Mouse (Mus musculus): Measurements from ENCODE around the gene Nup214. TPM values are rescaled to one million over a fixed set of nuclear protein-coding genes. Genes with fewer than 3 reads are reported as not detected.

Gene Nup214
- polyA plus RNA-seq, 1 experiment from 2014 or later, result 54.1 TPM

- Histone ChIP-seq H3K27me3 (ENCODE audit: control insufficient read depth, insufficient read depth, low read length) (no peaks in the 10 kb centered on the region), H3K4me2 (ENCODE audit: low read depth, low read length) (no peak overlapping the region), H3K36me3 (ENCODE audit: control insufficient read depth, insufficient read depth) (no peaks in the 10 kb centered on the region), H3K9me3 (replicated peaks; ENCODE audit: control insufficient read depth, low read length) (no peaks in the 10 kb centered on the region), H3K4me1 (ENCODE audit: control insufficient read depth, insufficient read depth, low read length) (peaks cover 23% of the 10 kb centered on the region), H3K27ac (ENCODE audit: low read length) (no peak overlapping the region), H3K4me3 (ENCODE audit: low read length) (no peak overlapping the region), H3K9ac (ENCODE audit: low read length) (no peak overlapping the region)
- WGBS, result 85% methylated on average over 10 of the region's 10 CpGs
- ATAC-seq (replicated peaks; ENCODE audit: extremely low read depth, insufficient read depth, low FRiP score), result no peak
Observed at GRCm38 (mm10) chr2:31957211-31957610, 17.0 kb upstream of the Nup214 start.

DNA sequence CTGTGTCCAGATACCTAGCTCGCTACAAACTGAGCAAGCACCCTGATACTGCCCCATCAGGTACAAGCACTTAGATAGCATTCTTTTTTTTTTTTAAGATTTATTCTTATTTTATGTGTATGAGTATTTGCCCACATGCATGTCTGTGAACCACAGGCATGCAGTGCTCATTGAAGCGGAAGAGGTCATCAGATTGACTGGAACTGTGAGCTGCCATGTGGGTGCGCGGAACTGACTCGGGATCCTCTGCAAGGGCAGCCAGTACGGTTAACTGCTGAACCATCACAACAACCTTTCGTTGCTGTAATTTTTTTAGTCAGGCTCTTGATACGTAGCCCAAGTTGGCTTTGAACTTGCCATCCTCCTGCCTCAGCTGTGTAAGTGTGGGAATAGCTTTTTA lies 13.2 kb upstream of the Nup214 start:
- Histone ChIP-seq H3K27me3 (ENCODE audit: control insufficient read depth, insufficient read depth, low read length) (no peaks in the 10 kb centered on the region), H3K9ac (ENCODE audit: low read length) (no peak overlapping the region), H3K9me3 (replicated peaks; ENCODE audit: control insufficient read depth, low read length) (no peaks in the 10 kb centered on the region), H3K27ac (ENCODE audit: low read length) (no peak overlapping the region), H3K4me3 (ENCODE audit: low read length) (no peak overlapping the region), H3K4me1 (ENCODE audit: control insufficient read depth, insufficient read depth, low read length) (peaks cover 3% of the 10 kb centered on the region; the same call in 1 of the 2 replicates), H3K36me3 (ENCODE audit: control insufficient read depth, insufficient read depth) (no peaks in the 10 kb centered on the region), H3K4me2 (ENCODE audit: low read depth, low read length) (no peak overlapping the region)
- ATAC-seq (replicated peaks; ENCODE audit: extremely low read depth, insufficient read depth, low FRiP score), result no peak
- 93% methylated on average over 8 of the region's 8 CpGs for WGBS

GRCm38 (mm10) chr2:31961791-31962222 lies 12.4 kb upstream of the Nup214 start:
- Histone ChIP-seq H3K27me3 (ENCODE audit: control insufficient read depth, insufficient read depth, low read length) (no peaks in the 10 kb centered on the region), H3K4me1 (ENCODE audit: control insufficient read depth, insufficient read depth, low read length) (peaks cover 3% of the 10 kb centered on the region; the same call in 1 of the 2 replicates), H3K9ac (ENCODE audit: low read length) (no peak overlapping the region), H3K9me3 (replicated peaks; ENCODE audit: control insufficient read depth, low read length) (no peaks in the 10 kb centered on the region), H3K27ac (ENCODE audit: low read length) (no peak overlapping the region), H3K36me3 (ENCODE audit: control insufficient read depth, insufficient read depth) (no peaks in the 10 kb centered on the region), H3K4me3 (ENCODE audit: low read length) (no peak overlapping the region), H3K4me2 (ENCODE audit: low read depth, low read length) (no peak overlapping the region)
- no peak for ATAC-seq (replicated peaks; ENCODE audit: extremely low read depth, insufficient read depth, low FRiP score)
- 65% methylated on average over 4 of the region's 4 CpGs for WGBS

DNA sequence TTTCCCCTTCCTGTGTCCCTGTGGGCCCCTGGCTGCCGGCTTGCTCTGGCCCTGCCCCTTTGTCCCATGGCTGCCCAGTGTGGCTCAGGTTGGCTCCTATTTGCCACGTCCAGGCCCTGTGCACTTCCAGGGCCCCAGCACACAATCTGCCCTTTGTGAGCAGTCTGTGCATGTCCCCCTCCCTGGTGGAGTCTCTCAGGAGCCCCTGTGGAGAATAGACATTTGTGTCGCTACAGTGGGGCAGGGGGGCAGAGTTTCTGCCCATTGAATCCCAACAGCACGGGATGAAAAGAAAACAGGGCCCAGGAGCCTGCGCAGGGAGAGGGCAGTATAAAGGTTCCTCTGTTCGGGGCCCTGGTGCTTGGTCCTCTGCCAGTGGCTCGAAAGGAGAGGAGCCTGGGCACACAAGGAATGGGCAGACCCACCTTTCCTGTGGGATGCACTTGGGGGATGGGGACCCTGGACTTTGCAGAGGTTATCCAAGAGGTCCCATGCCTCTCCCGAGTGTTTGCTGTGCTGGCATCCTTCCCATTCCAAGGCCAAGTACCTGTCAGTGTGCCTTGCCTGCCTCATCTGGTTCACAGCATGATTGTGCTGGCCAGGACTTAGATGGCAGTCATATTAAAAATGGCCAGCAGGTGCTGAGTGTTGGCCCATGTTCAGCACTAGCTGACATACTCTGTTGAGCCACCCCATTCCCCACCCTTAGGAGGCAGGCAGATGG lies 11.6 kb upstream of the Nup214 start:
- Histone ChIP-seq H3K36me3 (ENCODE audit: control insufficient read depth, insufficient read depth) (no peaks in the 10 kb centered on the region), H3K4me2 (ENCODE audit: low read depth, low read length) (no peak overlapping the region), H3K9ac (ENCODE audit: low read length) (peak overlapping the region; percentile 1; the same call in 1 of the 2 replicates), H3K9me3 (replicated peaks; ENCODE audit: control insufficient read depth, low read length) (no peaks in the 10 kb centered on the region), H3K4me1 (ENCODE audit: control insufficient read depth, insufficient read depth, low read length) (peaks cover 3% of the 10 kb centered on the region; the same call in 1 of the 2 replicates), H3K27me3 (ENCODE audit: control insufficient read depth, insufficient read depth, low read length) (no peaks in the 10 kb centered on the region), H3K4me3 (ENCODE audit: low read length) (no peak overlapping the region), H3K27ac (ENCODE audit: low read length) (peak overlapping the region; percentile 4; the same call in 1 of the 2 replicates)
- peak; percentile 34; the same call in 1 of the 2 replicates for ATAC-seq (replicated peaks; ENCODE audit: extremely low read depth, insufficient read depth, low FRiP score)
- 61% methylated on average over 8 of the region's 8 CpGs for WGBS

- 79% methylated on average over 7 of the region's 7 CpGs for WGBS
- no peak overlapping the region for H3K27ac ChIP-seq (ENCODE audit: low read length)
Observed at GRCm38 (mm10) chr2:31963491-31963890, 10.7 kb upstream of the Nup214 start.

GRCm38 (mm10) chr2:31964191-31964590 lies 10.0 kb upstream of the Nup214 start:
- Histone ChIP-seq H3K4me2 (ENCODE audit: low read depth, low read length) (no peak overlapping the region), H3K36me3 (ENCODE audit: control insufficient read depth, insufficient read depth) (no peaks in the 10 kb centered on the region), H3K9me3 (replicated peaks; ENCODE audit: control insufficient read depth, low read length) (no peaks in the 10 kb centered on the region), H3K9ac (ENCODE audit: low read length) (no peak overlapping the region), H3K27ac (ENCODE audit: low read length) (no peak overlapping the region), H3K27me3 (ENCODE audit: control insufficient read depth, insufficient read depth, low read length) (no peaks in the 10 kb centered on the region), H3K4me1 (ENCODE audit: control insufficient read depth, insufficient read depth, low read length) (peaks cover 3% of the 10 kb centered on the region; the same call in 1 of the 2 replicates), H3K4me3 (ENCODE audit: low read length) (no peak overlapping the region)
- 82% methylated on average over 3 of the region's 3 CpGs for WGBS
- ATAC-seq (replicated peaks; ENCODE audit: extremely low read depth, insufficient read depth, low FRiP score), result no peak

More at GRCm38 (mm10) chr2:31963491-31963890, 10.7 kb upstream of the Nup214 start:
- Histone ChIP-seq H3K9me3 (replicated peaks; ENCODE audit: control insufficient read depth, low read length) (no peaks in the 10 kb centered on the region), H3K4me1 (ENCODE audit: control insufficient read depth, insufficient read depth, low read length) (peaks cover 3% of the 10 kb centered on the region; the same call in 1 of the 2 replicates), H3K4me3 (ENCODE audit: low read length) (no peak overlapping the region), H3K4me2 (ENCODE audit: low read depth, low read length) (no peak overlapping the region), H3K36me3 (ENCODE audit: control insufficient read depth, insufficient read depth) (no peaks in the 10 kb centered on the region), H3K9ac (ENCODE audit: low read length) (no peak overlapping the region), H3K27me3 (ENCODE audit: control insufficient read depth, insufficient read depth, low read length) (no peaks in the 10 kb centered on the region)
- ATAC-seq (replicated peaks; ENCODE audit: extremely low read depth, insufficient read depth, low FRiP score), result no peak

DNA sequence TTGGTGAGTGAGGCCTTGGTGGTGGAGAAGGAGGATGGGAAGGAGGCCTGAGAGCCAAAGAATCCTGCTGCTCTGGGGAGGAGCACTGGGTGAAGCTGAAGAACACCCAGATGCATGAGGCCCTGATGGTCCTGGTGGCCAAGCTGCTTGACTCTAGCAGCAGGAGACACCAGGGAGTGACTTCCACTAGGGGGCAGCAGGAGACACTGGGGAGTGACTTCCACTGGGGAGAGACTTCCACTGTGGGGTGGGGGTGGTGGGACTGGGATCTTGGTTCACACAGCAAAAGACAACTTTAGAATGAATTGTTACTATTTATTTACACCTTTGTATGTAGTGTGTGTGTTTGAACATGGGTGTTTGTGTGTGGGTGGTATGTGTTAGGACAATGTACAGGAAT lies 9.1 kb upstream of the Nup214 start:
- no peak overlapping the region for H3K4me2 ChIP-seq (ENCODE audit: low read depth, low read length)
- no peak overlapping the region for H3K27ac ChIP-seq (ENCODE audit: low read length)
- no peak overlapping the region for H3K9ac ChIP-seq (ENCODE audit: low read length)
- no peak for ATAC-seq (replicated peaks; ENCODE audit: extremely low read depth, insufficient read depth, low FRiP score)
- no peaks in the 10 kb centered on the region for H3K27me3 ChIP-seq (ENCODE audit: control insufficient read depth, insufficient read depth, low read length)
- H3K4me1 ChIP-seq (ENCODE audit: control insufficient read depth, insufficient read depth, low read length), result peaks cover 3% of the 10 kb centered on the region; the same call in 1 of the 2 replicates
- no peak overlapping the region for H3K4me3 ChIP-seq (ENCODE audit: low read length)
- no peaks in the 10 kb centered on the region for H3K9me3 ChIP-seq (replicated peaks; ENCODE audit: control insufficient read depth, low read length)
- no peaks in the 10 kb centered on the region; the same call in 1 of the 2 replicates for H3K36me3 ChIP-seq (ENCODE audit: control insufficient read depth, insufficient read depth)

- no peak overlapping the region for H3K27ac ChIP-seq (ENCODE audit: low read length)
- peaks cover 3% of the 10 kb centered on the region; the same call in 1 of the 2 replicates for H3K4me1 ChIP-seq (ENCODE audit: control insufficient read depth, insufficient read depth, low read length)
- H3K27me3 ChIP-seq (ENCODE audit: control insufficient read depth, insufficient read depth, low read length), result no peaks in the 10 kb centered on the region
- no peak overlapping the region for H3K4me2 ChIP-seq (ENCODE audit: low read depth, low read length)
- WGBS, result 71% methylated on average over 8 of the region's 8 CpGs
- no peak overlapping the region for H3K9ac ChIP-seq (ENCODE audit: low read length)
- no peaks in the 10 kb centered on the region for H3K9me3 ChIP-seq (replicated peaks; ENCODE audit: control insufficient read depth, low read length)
- ATAC-seq (replicated peaks; ENCODE audit: extremely low read depth, insufficient read depth, low FRiP score), result no peak
- H3K4me3 ChIP-seq (ENCODE audit: low read length), result no peak overlapping the region
- H3K36me3 ChIP-seq (ENCODE audit: control insufficient read depth, insufficient read depth), result peaks cover 4% of the 10 kb centered on the region; the same call in 1 of the 2 replicates
Observed at GRCm38 (mm10) chr2:31966801-31967200, 7.4 kb upstream of the Nup214 start.

DNA sequence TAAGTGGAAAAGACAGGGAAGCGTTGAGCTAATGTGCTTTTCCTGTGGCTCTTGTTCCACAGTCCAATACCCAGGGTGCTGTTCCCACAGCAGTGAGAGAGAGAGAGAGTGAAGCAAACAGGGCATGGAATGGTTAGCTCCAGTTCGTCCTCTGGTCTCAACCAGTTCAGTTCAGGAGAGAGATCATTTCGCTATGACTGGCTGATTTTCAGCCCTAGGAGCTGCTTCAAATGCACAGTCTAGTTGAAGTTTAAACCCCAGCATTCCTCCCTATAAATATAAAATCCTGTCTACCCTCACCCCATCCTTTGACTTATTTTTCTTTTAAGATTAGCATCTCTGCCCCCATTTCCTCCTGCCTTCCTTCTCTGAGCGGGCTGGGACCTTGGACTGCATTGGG lies 1.6 kb upstream of the Nup214 start:
- Histone ChIP-seq H3K27me3 (ENCODE audit: control insufficient read depth, insufficient read depth, low read length) (no peaks in the 10 kb centered on the region), H3K9ac (ENCODE audit: low read length) (no peak overlapping the region), H3K4me1 (ENCODE audit: control insufficient read depth, insufficient read depth, low read length) (peaks cover 14% of the 10 kb centered on the region), H3K4me3 (ENCODE audit: low read length) (no peak overlapping the region), H3K4me2 (ENCODE audit: low read depth, low read length) (no peak overlapping the region), H3K27ac (ENCODE audit: low read length) (no peak overlapping the region), H3K36me3 (ENCODE audit: control insufficient read depth, insufficient read depth) (peaks cover 12% of the 10 kb centered on the region), H3K9me3 (replicated peaks; ENCODE audit: control insufficient read depth, low read length) (no peaks in the 10 kb centered on the region)
- 76% methylated on average over 4 of the region's 4 CpGs for WGBS
- no peak for ATAC-seq (replicated peaks; ENCODE audit: extremely low read depth, insufficient read depth, low FRiP score)

Data from heart, embryonic 16.5 days (tissue).